ENCODE assay signal across 12 mouse cellular contexts in genomic region chr8:86028646-86029312, GRCm38 (mm10).
A peak's percentile ranks its signal among the peaks of the same experiment; 100 is the strongest.
DNase-seq lines count a peak whose midpoint lies in the region; ATAC-seq and TF ChIP-seq lines count a peak whose summit lies in the region.
"Had no signal": no experiment of that assay in that cellular context is flagged by ENCODE, and none has a peak within 500 bp of the region (broad histone marks: within the 10 kb centered on the region; RNA-seq: fewer than 3 reads in every experiment).

No protein-coding gene starts in this region.

- H3K4me2 ChIP-seq in kidney, embryonic 15.5 days, result no peak overlapping the region
- H3K4me2 ChIP-seq in stomach, postnatal 0 days (replicated peaks; ENCODE audit: low read depth), result no peak overlapping the region
- no peak overlapping the region for H3K4me2 ChIP-seq in midbrain, embryonic 15.5 days
- H3K4me2 ChIP-seq: liver, embryonic 15.5 days; stomach, embryonic 15.5 days had no signal

- WGBS in kidney, embryonic 15.5 days, result 56% methylated on average over 6 of the region's 6 CpGs
- 75% methylated on average over 6 of the region's 6 CpGs for WGBS in stomach, postnatal 0 days
- 80% methylated on average over 6 of the region's 6 CpGs for WGBS in midbrain, embryonic 15.5 days

- H3K4me3 ChIP-seq in kidney, embryonic 15.5 days (replicated peaks), result no peak overlapping the region
- H3K4me3 ChIP-seq in stomach, postnatal 0 days (ENCODE audit: low read depth, low read length), result no peak overlapping the region
- H3K4me3 ChIP-seq in midbrain, embryonic 15.5 days, result no peak overlapping the region
- H3K4me3 ChIP-seq: liver, embryonic 15.5 days; stomach, embryonic 15.5 days had no signal

- no peak overlapping the region for H3K9ac ChIP-seq in kidney, embryonic 15.5 days
- no peak overlapping the region for H3K9ac ChIP-seq in stomach, postnatal 0 days (ENCODE audit: low read length)
- H3K9ac ChIP-seq in midbrain, embryonic 15.5 days, result no peak overlapping the region
- H3K9ac ChIP-seq: liver, embryonic 15.5 days; stomach, embryonic 15.5 days had no signal

- 0 out of 2 replicates have a peak, but pooled peaks cover 3% of the 10 kb centered on the region for H3K4me1 ChIP-seq in kidney, embryonic 15.5 days
- no peaks in the 10 kb centered on the region for H3K4me1 ChIP-seq in stomach, postnatal 0 days (replicated peaks; ENCODE audit: control insufficient read depth, insufficient read depth)
- no peaks in the 10 kb centered on the region for H3K4me1 ChIP-seq in midbrain, embryonic 15.5 days
- H3K4me1 ChIP-seq: liver, embryonic 15.5 days; stomach, embryonic 15.5 days had no signal

- no peaks in the 10 kb centered on the region for H3K27me3 ChIP-seq in kidney, embryonic 15.5 days
- no peaks in the 10 kb centered on the region for H3K27me3 ChIP-seq in stomach, postnatal 0 days (ENCODE audit: control insufficient read depth, insufficient read depth, low read length)
- H3K27me3 ChIP-seq in midbrain, embryonic 15.5 days (replicated peaks), result no peaks in the 10 kb centered on the region
- H3K27me3 ChIP-seq: liver, embryonic 15.5 days; stomach, embryonic 15.5 days had no signal

- H3K36me3 ChIP-seq in kidney, embryonic 15.5 days, result peaks cover 26% of the 10 kb centered on the region
- H3K36me3 ChIP-seq in stomach, postnatal 0 days (ENCODE audit: control insufficient read depth, insufficient read depth, low read length), result no peaks in the 10 kb centered on the region; the same call in 1 of the 2 replicates
- H3K36me3 ChIP-seq in midbrain, embryonic 15.5 days (replicated peaks), result no peaks in the 10 kb centered on the region
- H3K36me3 ChIP-seq: liver, embryonic 15.5 days had no signal

- TF ChIP-seq CTCF in stomach, postnatal 0 days (IDR thresholded peaks at IDR 0.05; ENCODE audit: low read depth), result no peak

- DNase-seq in kidney, postnatal 4 days, result no peak
- peak; percentile 40 to 48 for DNase-seq in cerebellum, postnatal 10 days
- peak; percentile 70 for DNase-seq in layer of hippocampus, adult 9-11 months
- DNase-seq in right cerebral cortex, postnatal 36 days (ENCODE audit: low spot score in 2 of 2), result peak; percentile 37 to 54
- no peak for DNase-seq in stomach, postnatal 0 days (ENCODE audit: low spot score)
- DNase-seq: gastrocnemius, postnatal 10 days had no signal

- no peaks in the 10 kb centered on the region for H3K9me3 ChIP-seq in kidney, embryonic 15.5 days (replicated peaks)
- no peaks in the 10 kb centered on the region for H3K9me3 ChIP-seq in stomach, postnatal 0 days (ENCODE audit: control insufficient read depth, low read length)
- no peaks in the 10 kb centered on the region for H3K9me3 ChIP-seq in midbrain, embryonic 15.5 days
- H3K9me3 ChIP-seq: liver, embryonic 15.5 days; stomach, embryonic 15.5 days had no signal

- ATAC-seq in kidney, embryonic 15.5 days (replicated peaks; ENCODE audit: low FRiP score), result no peak
- ATAC-seq in stomach, postnatal 0 days (ENCODE audit: low FRiP score, low TSS enrichment), result no peak
- ATAC-seq in midbrain, embryonic 15.5 days (replicated peaks), result no peak
- ATAC-seq: hindbrain, embryonic 16.5 days; midbrain, embryonic 16.5 days had no signal

- no peak for TF ChIP-seq EP300 in stomach, postnatal 0 days (optimal IDR thresholded peaks at IDR 0.05)

- H3K27ac ChIP-seq in kidney, embryonic 15.5 days, result 0 out of 2 replicates have a peak overlapping the region, but pooled peaks have one; percentile 32
- H3K27ac ChIP-seq in stomach, postnatal 0 days (replicated peaks), result no peak overlapping the region
- H3K27ac ChIP-seq in midbrain, embryonic 15.5 days, result no peak overlapping the region
- H3K27ac ChIP-seq: liver, embryonic 15.5 days; stomach, embryonic 15.5 days had no signal

Comparison
In these comparisons a context has a peak if more than half of its experiments do, and no peak if none do; other contexts are left out.
1. DNase-seq: peak in cerebellum, postnatal 10 days (2 of 2), layer of hippocampus, adult 9-11 months (single experiment) and right cerebral cortex, postnatal 36 days (2 of 2); none in kidney, postnatal 4 days (0 of 2) and stomach, postnatal 0 days (single experiment).